Mouse (Mus musculus): ENCODE measurements around the gene Spsb3.

- TF ChIP-seq HCFC1 (IDR thresholded peaks at IDR 0.05; ENCODE audit: low read depth, low read length), result no peak
- no peak for TF ChIP-seq MAZ (IDR thresholded peaks at IDR 0.05; ENCODE audit: low read depth, low read length)
- no peak for TF ChIP-seq EP300 (IDR thresholded peaks at IDR 0.05; ENCODE audit: low read length)
- no peak for TF ChIP-seq CTCF (conservative IDR thresholded peaks at IDR 0.05 in 1 of 2, IDR thresholded peaks at IDR 0.05 in 1 of 2; ENCODE audit: low read depth in 2 of 2, low read length in 2 of 2)
- no peak for TF ChIP-seq SMC3 (IDR thresholded peaks at IDR 0.05; ENCODE audit: low read depth, low read length)
- TF ChIP-seq ELF1 (IDR thresholded peaks at IDR 0.05; ENCODE audit: low read depth, low read length), result no peak
- TF ChIP-seq UBTF (IDR thresholded peaks at IDR 0.05; ENCODE audit: low read depth, low read length), result no peak
- no peak for TF ChIP-seq TCF12 (IDR thresholded peaks at IDR 0.05; ENCODE audit: low read depth, low read length)
- no peak for TF ChIP-seq POLR2A (IDR thresholded peaks at IDR 0.05; ENCODE audit: low read depth, low read length)
- no peak for TF ChIP-seq PAX5 (IDR thresholded peaks at IDR 0.05; ENCODE audit: low read length)
- no peak for TF ChIP-seq ZMIZ1 (IDR thresholded peaks at IDR 0.05; ENCODE audit: low read depth, low read length)
- TF ChIP-seq MAFK (IDR thresholded peaks at IDR 0.05; ENCODE audit: insufficient replicate concordance, low read length), result no peak
Observed at GRCm38 (mm10) chr17:24844525-24844924, 41.9 kb upstream of the Spsb3 start.

Measured in CH12.LX (cell line).